Mouse (Mus musculus) heart, postnatal 0 days (tissue): Measurements from ENCODE around the gene Vmn1r166.
"Not testable (repeated sequence)": the region's sequence is repeated elsewhere in the genome, so short reads cannot be mapped to it uniquely, and the experiment has no call there.

Experiments used
- CTCF ChIP-seq: IDR thresholded peaks from 2 replicates; pipeline ENCODE4 v1.5.1; 2016; ENCODE audit warnings: antibody characterized with exemption, control low read depth, low read depth
- EP300 ChIP-seq: IDR thresholded peaks from 2 replicates; pipeline ENCODE4 v1.6.1; 2016; ENCODE audit warnings: antibody characterized with exemption, low read depth

DNA sequence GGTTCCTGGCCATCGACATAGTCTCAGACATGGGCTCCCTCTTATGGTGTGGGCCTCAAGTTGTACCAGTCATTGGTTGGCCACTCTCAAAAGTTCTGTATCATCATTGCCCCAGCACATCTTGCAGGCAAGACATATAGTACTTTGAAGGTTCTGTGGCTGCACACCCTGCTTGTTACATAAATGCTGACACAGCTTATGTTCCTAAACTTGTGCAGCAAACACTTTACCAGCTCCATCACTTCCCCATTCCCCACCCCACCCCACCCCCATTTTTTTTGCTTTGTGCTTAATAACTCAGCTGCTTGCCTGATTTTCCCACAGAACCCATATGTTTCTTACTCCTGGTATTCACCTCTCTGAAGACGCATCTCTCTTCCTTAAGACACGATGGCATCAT lies 49.4 kb upstream of the Vmn1r166 start, which contains the start of gene Nlrp4e:
- TF ChIP-seq CTCF, EP300: not testable (repeated sequence)
